Comparison of ENCODE assay signal across 18 mouse cellular contexts in genomic region chr13:47124449-47124848, GRCm38 (mm10). TPM values are rescaled to one million over a fixed set of nuclear protein-coding genes. Genes with fewer than 3 reads are reported as not detected.
DNase-seq lines count a peak whose midpoint lies in the region; ATAC-seq and TF ChIP-seq lines count a peak whose summit lies in the region.
"Had no signal": no experiment of that assay in that cellular context is flagged by ENCODE, and none has a peak within 500 bp of the region (broad histone marks: within the 10 kb centered on the region; RNA-seq: fewer than 3 reads in every experiment).

No protein-coding gene starts in this region.

- H3K36me3 ChIP-seq in heart, embryonic 13.5 days: no peaks in the 10 kb centered on the region
- H3K36me3 ChIP-seq in lung, postnatal 0 days (ENCODE audit: insufficient read depth, low read length): no peaks in the 10 kb centered on the region
- no peaks in the 10 kb centered on the region for H3K36me3 ChIP-seq in liver, embryonic 14.5 days (replicated peaks; ENCODE audit: control insufficient read depth, insufficient read depth, low read depth)
- H3K36me3 ChIP-seq: forebrain, embryonic 10.5 days; limb, embryonic 12.5 days; midbrain, embryonic 12.5 days had no signal

- ATAC-seq in heart, embryonic 13.5 days (ENCODE audit: extremely low read depth, insufficient number of reproducible peaks, low FRiP score, low TSS enrichment): no peak
- ATAC-seq in lung, postnatal 0 days: no peak
- peak; percentile 39; the same call in 1 of the 2 replicates for ATAC-seq in liver, embryonic 14.5 days (ENCODE audit: insufficient read depth)
- ATAC-seq in inflammation-experienced regulatory T-cells, adult 6 months: no peak
- ATAC-seq: activated CD4-positive, CD25-positive, alpha-beta regulatory T cell, adult 4 months had no signal

- no peaks in the 10 kb centered on the region for H3K9me3 ChIP-seq in heart, embryonic 13.5 days
- no peaks in the 10 kb centered on the region for H3K9me3 ChIP-seq in lung, postnatal 0 days (ENCODE audit: low read length)
- no peaks in the 10 kb centered on the region for H3K9me3 ChIP-seq in liver, embryonic 14.5 days (ENCODE audit: control insufficient read depth, low read length)
- H3K9me3 ChIP-seq: forebrain, embryonic 10.5 days; G1E; limb, embryonic 12.5 days; midbrain, embryonic 12.5 days had no signal

- peak overlapping the region; percentile 22; the same call in 1 of the 2 replicates for H3K27ac ChIP-seq in heart, embryonic 13.5 days (replicated peaks)
- no peak overlapping the region for H3K27ac ChIP-seq in lung, postnatal 0 days (ENCODE audit: low read length)
- H3K27ac ChIP-seq in liver, embryonic 14.5 days: no peak overlapping the region
- H3K27ac ChIP-seq: forebrain, embryonic 10.5 days; limb, embryonic 12.5 days; midbrain, embryonic 12.5 days had no signal

- no peak overlapping the region for H3K4me2 ChIP-seq in heart, embryonic 13.5 days
- H3K4me2 ChIP-seq in lung, postnatal 0 days (replicated peaks; ENCODE audit: low read depth, low read length): no peak overlapping the region
- H3K4me2 ChIP-seq in liver, embryonic 14.5 days (ENCODE audit: low read depth): no peak overlapping the region
- H3K4me2 ChIP-seq: limb, embryonic 12.5 days; midbrain, embryonic 12.5 days had no signal

- no peak for TF ChIP-seq EP300 in lung, postnatal 0 days (IDR thresholded peaks at IDR 0.05)
- TF ChIP-seq EP300 in liver, embryonic 14.5 days (IDR thresholded peaks at IDR 0.05; ENCODE audit: low read depth): no peak

- 0 out of 2 replicates have a peak, but pooled peaks have one; percentile 5 for TF ChIP-seq CTCF in lung, postnatal 0 days (IDR thresholded peaks at IDR 0.05)
- peak; percentile 33 for TF ChIP-seq CTCF in liver, embryonic 14.5 days (IDR thresholded peaks at IDR 0.05; ENCODE audit: low read depth)

- intact Hi-C loops in heart, postnatal 14 days (cut with DNase I): no loop called here

- no peak for DNase-seq in heart, postnatal 14 days
- DNase-seq in lung, postnatal 0 days (ENCODE audit: low spot score): no peak
- DNase-seq in lung, postnatal 25 days (ENCODE audit: low spot score): no peak
- DNase-seq in liver, embryonic 14.5 days (ENCODE audit: low read depth in 3 of 3, low spot score in 3 of 3): no peak
- no peak for DNase-seq in MN1 (ENCODE audit: low spot score)
- no peak for DNase-seq in layer of hippocampus, adult 9-11 months
- DNase-seq: B cell, adult 2 months; cerebellum, adult 18-20 months; gastrocnemius, postnatal 36 days; lung, postnatal 14 days; thymus, postnatal 36 days had no signal

- H3K27me3 ChIP-seq in heart, embryonic 13.5 days (replicated peaks): peaks cover 12% of the 10 kb centered on the region; the same call in 1 of the 2 replicates
- no peaks in the 10 kb centered on the region; the same call in 1 of the 2 replicates for H3K27me3 ChIP-seq in lung, postnatal 0 days (replicated peaks; ENCODE audit: insufficient read depth, low read length)
- H3K27me3 ChIP-seq in liver, embryonic 14.5 days (ENCODE audit: control insufficient read depth, insufficient read depth, low read length): peaks cover 42% of the 10 kb centered on the region

- no peak overlapping the region for H3K4me3 ChIP-seq in heart, embryonic 13.5 days
- no peak overlapping the region for H3K4me3 ChIP-seq in lung, postnatal 0 days (ENCODE audit: low read depth, low read length)
- H3K4me3 ChIP-seq in liver, embryonic 14.5 days (ENCODE audit: insufficient read depth in 1 of 2, low read depth in 2 of 2, low read length in 2 of 2): no peak overlapping the region
- H3K4me3 ChIP-seq: forebrain, embryonic 10.5 days; limb, embryonic 12.5 days; midbrain, embryonic 12.5 days had no signal

- 37% methylated on average over 3 of the region's 3 CpGs for WGBS in heart, embryonic 13.5 days
- WGBS in lung, postnatal 0 days: 49% methylated on average over 3 of the region's 3 CpGs
- WGBS in liver, embryonic 14.5 days (ENCODE audit: insufficient replicate concordance): 44% methylated on average over 3 of the region's 3 CpGs

- no peak overlapping the region for H3K9ac ChIP-seq in heart, embryonic 13.5 days
- H3K9ac ChIP-seq in lung, postnatal 0 days (replicated peaks; ENCODE audit: low read depth): no peak overlapping the region
- H3K9ac ChIP-seq in liver, embryonic 14.5 days (replicated peaks): no peak overlapping the region
- H3K9ac ChIP-seq: limb, embryonic 12.5 days; midbrain, embryonic 12.5 days had no signal

- H3K4me1 ChIP-seq in heart, embryonic 13.5 days: peaks cover 50% of the 10 kb centered on the region
- H3K4me1 ChIP-seq in lung, postnatal 0 days (ENCODE audit: insufficient read depth, low read depth, low read length): no peaks in the 10 kb centered on the region
- peaks cover 0 to 5% of the 10 kb centered on the region in 2 experiments; a peak in 2 of 4 replicates for H3K4me1 ChIP-seq in liver, embryonic 14.5 days (replicated peaks; ENCODE audit: control insufficient read depth in 2 of 2, insufficient read depth in 2 of 2, low read length in 1 of 2)

RNA-seq across cellular contexts. Expression of gene Rnf144b, which starts 2.0 kb away (rescaled TPM):
- 1.4 TPM in 2 replicates for polyA plus RNA-seq in heart, embryonic 13.5 days (2015; fragmentation: Nextera tagmentation; extraction: Ambion mirVana)
- 10 to 100 TPM; 16.5 to 19.8 TPM for total RNA-seq in heart, postnatal 14 days (2021)
- polyA plus RNA-seq in lung, postnatal 0 days (2015; fragmentation: Nextera tagmentation; extraction: Ambion mirVana): 3.2 and 4.0 TPM in 2 replicates
- 1.4 and 1.6 TPM in 2 replicates for polyA plus RNA-seq in liver, embryonic 14.5 days (2012; rRNA removed)
- 1.9 and 2.2 TPM in 2 replicates for polyA plus RNA-seq in liver, embryonic 14.5 days (2014; fragmentation: Nextera tagmentation; extraction: Ambion mirVana)
- under 1 TPM in 1 of 3 experiments, not detected in 2; 0.18 TPM for polyA plus RNA-seq in inflammation-experienced regulatory T-cells, adult 6 months (2017; shearing (Covaris generic))

RNA-seq across cellular contexts. Expression of gene Dek, which starts 18.4 kb away (rescaled TPM):
- 152 and 167 TPM in 2 replicates for polyA plus RNA-seq in heart, embryonic 13.5 days (2015; fragmentation: Nextera tagmentation; extraction: Ambion mirVana)
- total RNA-seq in heart, postnatal 14 days (2021): 10 to 100 TPM; 38.3 to 41.2 TPM
- polyA plus RNA-seq in lung, postnatal 0 days (2015; fragmentation: Nextera tagmentation; extraction: Ambion mirVana): 113 and 126 TPM in 2 replicates
- polyA plus RNA-seq in liver, embryonic 14.5 days (2012; rRNA removed): 102 and 167 TPM in 2 replicates
- 330 and 359 TPM in 2 replicates for polyA plus RNA-seq in liver, embryonic 14.5 days (2014; fragmentation: Nextera tagmentation; extraction: Ambion mirVana)
- polyA plus RNA-seq in inflammation-experienced regulatory T-cells, adult 6 months (2017; shearing (Covaris generic)): 100 to 1,000 TPM; 101 to 248 (median 120) TPM
